ENCODE assay signal across 8 mouse cellular contexts in genomic region chr5:115156401-115156800, GRCm38 (mm10). TPM values are rescaled to one million over a fixed set of nuclear protein-coding genes. Genes with fewer than 3 reads are reported as not detected.
DNase-seq lines count a peak whose midpoint lies in the region; ATAC-seq and TF ChIP-seq lines count a peak whose summit lies in the region.

No protein-coding gene starts in this region.

- no peaks in the 10 kb centered on the region for H3K36me3 ChIP-seq in embryonic facial prominence, embryonic 12.5 days
- no peaks in the 10 kb centered on the region for H3K36me3 ChIP-seq in intestine, postnatal 0 days (ENCODE audit: control insufficient read depth, insufficient read depth)
- no peaks in the 10 kb centered on the region for H3K36me3 ChIP-seq in neural tube, embryonic 15.5 days

- peak overlapping the region; percentile 80 for H3K4me2 ChIP-seq in embryonic facial prominence, embryonic 12.5 days (replicated peaks)
- H3K4me2 ChIP-seq in intestine, postnatal 0 days (replicated peaks; ENCODE audit: low read depth): peak overlapping the region; percentile 90
- peak overlapping the region; percentile 94 for H3K4me2 ChIP-seq in neural tube, embryonic 15.5 days

- peak overlapping the region; percentile 90 for H3K9ac ChIP-seq in embryonic facial prominence, embryonic 12.5 days
- H3K9ac ChIP-seq in intestine, postnatal 0 days (ENCODE audit: low read depth, low read length): peak overlapping the region; percentile 99
- H3K9ac ChIP-seq in neural tube, embryonic 15.5 days (replicated peaks): peak overlapping the region; percentile 69

- H3K9me3 ChIP-seq in embryonic facial prominence, embryonic 12.5 days: no peaks in the 10 kb centered on the region
- H3K9me3 ChIP-seq in intestine, postnatal 0 days (ENCODE audit: control insufficient read depth): no peaks in the 10 kb centered on the region
- H3K9me3 ChIP-seq in neural tube, embryonic 15.5 days (replicated peaks): no peaks in the 10 kb centered on the region

- H3K27ac ChIP-seq in layer of hippocampus, adult 2 months: peak overlapping the region; percentile 55; the same call in 1 of the 2 replicates
- no peak overlapping the region for H3K27ac ChIP-seq in embryonic facial prominence, embryonic 12.5 days
- H3K27ac ChIP-seq in intestine, postnatal 0 days (ENCODE audit: low read depth, low read length): peak overlapping the region; percentile 95
- H3K27ac ChIP-seq in neural tube, embryonic 15.5 days (replicated peaks): no peak overlapping the region

- peak overlapping the region; percentile 30 for H3K4me3 ChIP-seq in layer of hippocampus, adult 2 months
- peak overlapping the region; percentile 96 for H3K4me3 ChIP-seq in embryonic facial prominence, embryonic 12.5 days
- H3K4me3 ChIP-seq in intestine, postnatal 0 days (ENCODE audit: low read depth, low read length): peak overlapping the region; percentile 99
- peak overlapping the region; percentile 58 for H3K4me3 ChIP-seq in neural tube, embryonic 15.5 days (replicated peaks)

- WGBS in embryonic facial prominence, embryonic 12.5 days: 57% methylated on average over 7 of the region's 7 CpGs
- WGBS in intestine, postnatal 0 days: 19% methylated on average over 7 of the region's 7 CpGs
- WGBS in neural tube, embryonic 15.5 days: 64% methylated on average over 7 of the region's 7 CpGs

- TF ChIP-seq CTCF in layer of hippocampus, adult 2 months (conservative IDR thresholded peaks at IDR 0.05): no peak
- TF ChIP-seq CTCF in intestine, postnatal 0 days (IDR thresholded peaks at IDR 0.05; ENCODE audit: low read depth): no peak

- no peaks in the 10 kb centered on the region for H3K27me3 ChIP-seq in embryonic facial prominence, embryonic 12.5 days
- H3K27me3 ChIP-seq in intestine, postnatal 0 days (replicated peaks; ENCODE audit: control insufficient read depth, insufficient read depth, low read length): no peaks in the 10 kb centered on the region
- H3K27me3 ChIP-seq in neural tube, embryonic 15.5 days (replicated peaks): no peaks in the 10 kb centered on the region

- peaks cover 62% of the 10 kb centered on the region for H3K4me1 ChIP-seq in embryonic facial prominence, embryonic 12.5 days
- H3K4me1 ChIP-seq in intestine, postnatal 0 days (replicated peaks; ENCODE audit: control insufficient read depth, insufficient read depth, low read length): peaks cover 3% of the 10 kb centered on the region
- peaks cover 60% of the 10 kb centered on the region for H3K4me1 ChIP-seq in neural tube, embryonic 15.5 days

- no peak for ATAC-seq in embryonic facial prominence, embryonic 12.5 days (ENCODE audit: insufficient number of reproducible peaks, insufficient read depth, low FRiP score, low TSS enrichment)
- no peak for ATAC-seq in intestine, postnatal 0 days
- no peak for ATAC-seq in neural tube, embryonic 15.5 days (ENCODE audit: low FRiP score)

- DNase-seq in layer of hippocampus, adult 2 months (ENCODE audit: low spot score in 2 of 2): no peak
- no peak for DNase-seq in layer of hippocampus, postnatal 36 days
- DNase-seq in natural killer cell, adult 2 months (ENCODE audit: low spot score in 2 of 2): no peak
- DNase-seq in frontal cortex, adult 2 months (ENCODE audit: extremely low spot score in 1 of 2, low spot score in 1 of 2): no peak
- DNase-seq in kidney, adult 9 months: no peak

RNA-seq across cellular contexts. Expression of gene Mlec, which starts 1.6 kb away (rescaled TPM):
- total RNA-seq in layer of hippocampus, adult 2 months (2021): 10 to 100 TPM; 75.7 to 84.7 TPM
- total RNA-seq in layer of hippocampus, postnatal 36 days (2021): 10 to 100 TPM; 92.7 to 96.4 TPM
- 82.1 and 86.6 TPM in 2 replicates for polyA plus RNA-seq in embryonic facial prominence, embryonic 12.5 days (2016; fragmentation: Nextera tagmentation; extraction: Ambion mirVana)
- 56.7 and 59.7 TPM in 2 replicates for polyA plus RNA-seq in intestine, postnatal 0 days (2015; fragmentation: Nextera tagmentation; extraction: Ambion mirVana)
- 34.3 and 40.4 TPM in 2 replicates for polyA plus RNA-seq in neural tube, embryonic 15.5 days (2015; fragmentation: Nextera tagmentation; extraction: Ambion mirVana)
- polyA plus RNA-seq in frontal cortex, adult 2 months (2012; rRNA removed): 66.5 and 67.1 TPM in 2 replicates

RNA-seq across cellular contexts. Expression of gene Unc119b, which starts 21.6 kb away (rescaled TPM):
- total RNA-seq in layer of hippocampus, adult 2 months (2021): 10 to 100 TPM; 25.9 to 28.0 TPM
- 10 to 100 TPM; 31.5 TPM for total RNA-seq in layer of hippocampus, postnatal 36 days (2021)
- 56.0 and 56.3 TPM in 2 replicates for polyA plus RNA-seq in embryonic facial prominence, embryonic 12.5 days (2016; fragmentation: Nextera tagmentation; extraction: Ambion mirVana)
- 10.1 and 12.2 TPM in 2 replicates for polyA plus RNA-seq in intestine, postnatal 0 days (2015; fragmentation: Nextera tagmentation; extraction: Ambion mirVana)
- 31.1 and 31.8 TPM in 2 replicates for polyA plus RNA-seq in neural tube, embryonic 15.5 days (2015; fragmentation: Nextera tagmentation; extraction: Ambion mirVana)
- 27.9 and 28.9 TPM in 2 replicates for polyA plus RNA-seq in frontal cortex, adult 2 months (2012; rRNA removed)

RNA-seq across cellular contexts. Expression of gene Acads, which starts 37.3 kb away (rescaled TPM):
- 1 to 10 TPM; 6.5 to 7.3 TPM for total RNA-seq in layer of hippocampus, adult 2 months (2021)
- total RNA-seq in layer of hippocampus, postnatal 36 days (2021): 10 to 100 TPM in 1 of 2 experiments, 1 to 10 TPM in 1; 8.8 to 10.3 TPM
- polyA plus RNA-seq in embryonic facial prominence, embryonic 12.5 days (2016; fragmentation: Nextera tagmentation; extraction: Ambion mirVana): 52.4 and 52.8 TPM in 2 replicates
- 100 and 113 TPM in 2 replicates for polyA plus RNA-seq in intestine, postnatal 0 days (2015; fragmentation: Nextera tagmentation; extraction: Ambion mirVana)
- 22.2 and 35.9 TPM in 2 replicates for polyA plus RNA-seq in neural tube, embryonic 15.5 days (2015; fragmentation: Nextera tagmentation; extraction: Ambion mirVana)
- 13.1 and 14.9 TPM in 2 replicates for polyA plus RNA-seq in frontal cortex, adult 2 months (2012; rRNA removed)

RNA-seq across cellular contexts. Expression of gene Cabp1, which starts 37.8 kb away (rescaled TPM):
- total RNA-seq in layer of hippocampus, adult 2 months (2021): 100 to 1,000 TPM; 124 to 129 TPM
- total RNA-seq in layer of hippocampus, postnatal 36 days (2021): 100 to 1,000 TPM; 122 to 139 TPM
- polyA plus RNA-seq in embryonic facial prominence, embryonic 12.5 days (2016; fragmentation: Nextera tagmentation; extraction: Ambion mirVana): 2.6 and 4.7 TPM in 2 replicates
- polyA plus RNA-seq in intestine, postnatal 0 days (2015; fragmentation: Nextera tagmentation; extraction: Ambion mirVana): 0.57 and 0.90 TPM in 2 replicates
- polyA plus RNA-seq in neural tube, embryonic 15.5 days (2015; fragmentation: Nextera tagmentation; extraction: Ambion mirVana): 17.4 and 23.1 TPM in 2 replicates
- 291 and 354 TPM in 2 replicates for polyA plus RNA-seq in frontal cortex, adult 2 months (2012; rRNA removed)

RNA-seq across cellular contexts. Expression of gene Gm10401, which starts 58.3 kb away (rescaled TPM):
- total RNA-seq in layer of hippocampus, adult 2 months (2021): not detected
- total RNA-seq in layer of hippocampus, postnatal 36 days (2021): not detected
- 31.3 and 34.4 TPM in 2 replicates for polyA plus RNA-seq in embryonic facial prominence, embryonic 12.5 days (2016; fragmentation: Nextera tagmentation; extraction: Ambion mirVana)
- 13.8 and 17.0 TPM in 2 replicates for polyA plus RNA-seq in intestine, postnatal 0 days (2015; fragmentation: Nextera tagmentation; extraction: Ambion mirVana)
- 36.7 and 40.5 TPM in 2 replicates for polyA plus RNA-seq in neural tube, embryonic 15.5 days (2015; fragmentation: Nextera tagmentation; extraction: Ambion mirVana)
- polyA plus RNA-seq in frontal cortex, adult 2 months (2012; rRNA removed): not detected in 2 replicates

Comparison
In these comparisons a context has a peak if more than half of its experiments do, and no peak if none do; other contexts are left out.
1. H3K27ac ChIP-seq: peak in layer of hippocampus, adult 2 months (single experiment) and intestine, postnatal 0 days (single experiment); none in embryonic facial prominence, embryonic 12.5 days (single experiment) and neural tube, embryonic 15.5 days (single experiment).
2. H3K4me3 ChIP-seq: peak in every context shown above with its lines; median percentile 99 in intestine, postnatal 0 days; 96 in embryonic facial prominence, embryonic 12.5 days; 58 in neural tube, embryonic 15.5 days; 30 in layer of hippocampus, adult 2 months.
3. Peak in every context shown above with its lines, with median percentiles within 50 percentile points of each other: H3K4me2 ChIP-seq and H3K9ac ChIP-seq.